Mouse (Mus musculus): ENCODE measurements around the gene Tas2r135.

GRCm38 (mm10) chr6:42434446-42434845, 29.2 kb downstream of the Tas2r135 start, which contains the start of gene Tas2r126:
- TF ChIP-seq CTCF (IDR thresholded peaks at IDR 0.05; ENCODE audit: control insufficient read depth, insufficient read depth, insufficient replicate concordance, low read depth, low read length) (no peak), POLR2A (IDR thresholded peaks at IDR 0.05; ENCODE audit: control insufficient read depth, low read depth, low read length) (no peak)
